Mouse (Mus musculus) c-Kit-positive CD71-positive TER-119-positive erythroid progenitor cells, embryonic 14.5 days (primary cell): ENCODE results near the gene Tent4a.
"Not testable (repeated sequence)": the region's sequence is repeated elsewhere in the genome, so short reads cannot be mapped to it uniquely, and the experiment has no call there.

Experiments
- DNase-seq: peaks from one replicate; pipeline ENCODE4 v3.0.0-alpha.2; 2013; ENCODE audit warnings: low spot score

Gene Tent4a

DNA sequence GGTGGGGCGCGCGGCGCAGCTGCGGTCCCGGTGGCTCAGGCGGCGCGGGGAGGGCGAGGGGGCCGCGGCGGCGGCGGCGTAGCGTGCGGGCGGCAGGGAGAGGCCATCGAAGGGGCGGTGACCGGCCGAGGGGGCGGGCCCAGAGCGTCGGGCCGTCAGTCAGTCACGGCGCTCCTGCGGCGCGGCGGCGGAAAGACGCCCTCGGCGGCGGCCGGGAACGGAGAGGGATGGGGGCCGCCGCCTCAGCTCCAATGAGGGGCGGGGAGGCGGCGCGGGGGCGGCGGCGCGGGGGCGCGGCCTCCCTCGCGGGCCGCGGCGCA is at the start of gene Tent4a:
Gene Tent4a, minus strand, starts transcription at position 284 of the 320 bp plus-strand sequence.
- no peak for DNase-seq

DNA sequence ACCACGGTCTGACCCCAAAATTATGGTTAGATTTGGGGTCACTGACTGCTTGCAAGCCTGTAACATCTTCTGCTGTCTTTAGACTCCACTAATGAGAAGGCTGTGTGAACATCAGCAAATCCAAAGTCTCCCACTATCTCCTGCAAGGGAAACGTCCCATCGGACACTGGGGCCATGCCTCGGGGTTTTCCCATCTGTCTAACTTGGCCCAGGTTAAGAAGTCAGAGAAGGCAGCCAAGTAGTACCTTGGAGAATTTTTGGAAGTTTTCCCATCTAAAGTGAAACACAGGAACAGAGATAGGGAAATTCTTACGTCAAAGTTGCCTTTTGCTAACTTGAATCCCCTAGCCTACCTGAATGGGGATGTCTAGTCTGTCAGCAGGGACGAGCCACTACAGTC is 49.2 kb upstream of the Tent4a start:
- no peak for DNase-seq

DNA sequence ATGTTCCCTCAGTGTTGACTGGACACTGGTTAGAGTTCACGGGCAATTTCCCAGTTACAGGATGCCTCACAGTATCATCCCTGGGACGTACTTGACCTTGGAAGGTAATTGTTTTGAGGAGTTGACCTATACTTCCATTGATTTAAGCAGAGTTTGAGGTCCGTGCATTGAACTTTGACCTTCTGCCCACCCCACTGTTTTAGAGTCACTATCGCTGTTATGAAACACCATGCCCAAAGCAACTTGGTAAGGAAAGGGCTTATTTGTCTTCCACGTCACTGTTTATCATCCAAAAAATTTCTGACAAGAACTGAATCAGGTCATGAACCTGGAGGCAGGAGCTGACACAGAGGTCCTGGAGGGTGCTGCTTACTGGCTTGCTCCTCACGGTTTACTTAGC is 48.0 kb upstream of the Tent4a start:
- DNase-seq = no peak

DNA sequence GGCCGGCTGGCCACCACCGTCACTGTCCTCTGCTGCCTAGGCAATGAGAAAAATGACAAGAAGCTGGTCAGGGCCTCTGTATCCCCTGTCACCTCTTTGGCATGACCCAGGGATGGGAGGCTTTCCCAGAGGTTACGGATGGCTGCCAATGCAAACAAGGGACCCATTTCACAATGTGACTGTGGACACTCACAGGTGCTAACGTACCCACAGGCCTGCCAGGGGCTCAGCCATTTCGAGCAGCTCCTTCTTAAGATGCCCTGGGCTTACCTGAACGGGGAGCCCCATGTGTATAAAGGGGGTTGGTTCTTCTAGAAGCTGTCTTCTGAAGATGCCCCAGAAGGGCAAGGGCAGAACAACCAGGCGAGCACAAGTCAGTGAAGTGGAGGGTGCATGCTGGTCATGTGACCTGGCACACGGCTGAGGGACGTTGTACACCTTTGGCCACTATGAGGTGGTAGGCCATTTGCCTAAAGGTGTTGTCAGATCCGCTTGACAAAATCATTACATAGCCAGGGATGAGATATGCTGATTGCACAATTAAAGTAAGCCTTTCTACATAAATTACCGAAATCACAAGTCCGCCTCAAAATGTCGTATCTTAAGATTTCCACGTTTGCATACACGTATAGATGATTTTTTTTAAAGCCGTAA is 42.9 kb upstream of the Tent4a start:
- no peak for DNase-seq

DNA sequence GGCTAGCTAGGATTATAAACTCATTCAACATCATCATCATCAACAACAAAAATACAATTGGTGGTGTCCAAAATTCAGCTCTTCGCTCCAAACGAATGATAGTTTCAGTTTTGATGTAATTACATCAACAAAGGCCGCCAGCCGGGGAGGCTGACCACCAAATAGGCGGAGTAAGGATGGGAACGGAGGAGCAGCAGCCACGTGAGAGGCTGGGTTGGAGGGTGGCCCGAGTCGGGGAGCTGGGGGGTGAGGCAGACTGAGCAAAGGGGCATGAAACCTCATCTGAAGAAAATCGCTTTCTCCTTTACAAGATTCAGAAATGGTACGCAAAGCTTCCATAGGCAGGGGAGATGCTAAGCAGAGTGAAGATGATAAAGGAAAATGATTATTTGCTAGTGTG is 42.3 kb upstream of the Tent4a start:
- no peak for DNase-seq

DNA sequence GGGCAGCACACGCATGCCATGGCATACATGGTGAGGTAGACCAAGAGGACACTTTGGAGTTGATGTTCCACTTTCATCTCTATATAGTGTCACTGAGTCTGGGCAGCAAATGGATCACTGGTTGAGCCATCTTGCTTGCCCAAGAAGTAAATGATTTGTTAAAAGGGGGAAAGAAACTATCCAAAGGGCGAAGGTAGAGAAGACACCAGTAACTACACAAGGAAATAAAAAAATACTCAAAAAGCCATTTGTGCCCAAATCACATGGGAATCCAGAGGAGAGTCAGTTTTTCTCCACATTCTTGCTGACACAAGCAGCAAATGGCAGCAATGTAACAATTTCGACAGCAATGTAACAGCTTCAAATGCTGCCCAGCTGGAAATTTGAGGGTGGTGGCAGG is 38.2 kb upstream of the Tent4a start:
- no peak for DNase-seq

DNA sequence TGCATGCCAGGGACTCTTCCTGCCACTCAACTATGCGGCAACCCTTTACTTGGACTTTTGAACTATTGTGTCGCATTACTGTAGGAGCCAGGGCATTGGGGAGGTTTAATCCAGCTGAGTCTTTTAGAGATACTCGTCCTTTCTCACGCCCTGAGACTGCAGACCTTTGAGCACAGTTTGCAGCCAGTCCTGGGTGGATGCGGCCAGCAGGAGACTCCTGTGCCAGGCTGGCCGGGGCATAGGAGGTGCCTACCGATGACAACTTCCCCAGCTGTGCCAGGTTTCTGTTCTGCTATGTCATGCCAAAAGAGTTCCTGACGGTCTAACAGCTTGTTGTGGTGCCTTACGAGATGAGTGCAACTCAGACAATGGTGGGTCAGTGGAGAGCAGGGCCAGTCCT is 34.8 kb upstream of the Tent4a start:
- DNase-seq = no peak

DNA sequence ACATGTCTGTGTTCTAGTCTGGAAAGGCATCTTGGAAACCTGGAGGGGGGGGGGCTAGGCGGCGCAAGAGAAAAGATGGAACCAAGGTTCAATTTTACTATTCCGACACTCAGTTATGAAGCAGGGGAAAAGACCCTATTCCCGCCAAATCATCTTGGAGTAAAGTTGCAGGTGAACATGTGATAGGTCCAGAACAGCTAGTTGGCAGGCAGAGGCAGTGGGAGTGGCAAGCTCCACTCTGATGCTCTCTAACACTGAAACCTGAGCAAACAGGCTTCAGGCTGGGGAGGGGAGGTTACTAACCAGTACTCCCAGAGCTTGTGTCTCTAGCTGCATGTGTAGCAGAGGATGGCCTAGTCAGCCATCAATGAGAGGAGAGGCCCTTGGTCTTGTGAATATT is 31.0 kb upstream of the Tent4a start:
- DNase-seq = not testable (repeated sequence)

DNA sequence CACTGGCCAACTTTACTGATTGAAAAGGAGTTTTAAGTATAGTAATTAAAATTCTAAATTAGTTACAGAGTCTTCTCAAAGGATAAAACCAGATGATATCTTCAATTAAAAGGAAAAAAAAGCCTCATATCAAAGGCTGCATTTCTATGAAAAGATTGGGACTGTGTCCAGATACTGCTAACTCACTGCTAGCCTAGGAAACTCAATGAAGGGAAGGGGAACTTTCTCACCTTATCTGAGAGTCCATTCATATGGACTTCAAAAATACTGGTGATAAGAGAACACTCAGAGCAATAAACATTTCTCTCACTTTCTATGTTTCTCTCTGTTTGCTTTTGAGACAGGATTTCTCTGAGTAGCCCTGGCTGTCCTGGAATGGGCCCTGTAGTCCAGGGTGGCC is 30.2 kb upstream of the Tent4a start:
- DNase-seq = no peak

DNA sequence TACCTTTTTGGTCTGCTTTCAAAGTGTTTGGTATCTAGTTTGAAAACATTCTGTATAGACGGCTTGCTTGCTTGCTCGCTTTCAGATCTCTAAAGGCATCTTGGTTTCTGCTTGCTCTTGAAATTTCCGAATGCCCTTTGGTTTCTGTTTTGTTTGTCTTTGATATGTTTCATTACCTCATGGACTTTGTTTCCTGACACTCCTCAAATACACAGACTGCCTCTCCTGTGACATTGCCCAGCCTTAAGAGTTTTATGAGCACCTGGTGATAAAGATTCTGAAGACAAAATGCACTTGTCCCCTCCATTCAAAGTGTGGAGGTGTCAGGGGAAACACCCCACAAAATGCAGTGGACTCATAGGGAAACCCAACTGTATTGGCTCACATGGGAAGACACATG is 29.5 kb upstream of the Tent4a start:
- DNase-seq = no peak

DNA sequence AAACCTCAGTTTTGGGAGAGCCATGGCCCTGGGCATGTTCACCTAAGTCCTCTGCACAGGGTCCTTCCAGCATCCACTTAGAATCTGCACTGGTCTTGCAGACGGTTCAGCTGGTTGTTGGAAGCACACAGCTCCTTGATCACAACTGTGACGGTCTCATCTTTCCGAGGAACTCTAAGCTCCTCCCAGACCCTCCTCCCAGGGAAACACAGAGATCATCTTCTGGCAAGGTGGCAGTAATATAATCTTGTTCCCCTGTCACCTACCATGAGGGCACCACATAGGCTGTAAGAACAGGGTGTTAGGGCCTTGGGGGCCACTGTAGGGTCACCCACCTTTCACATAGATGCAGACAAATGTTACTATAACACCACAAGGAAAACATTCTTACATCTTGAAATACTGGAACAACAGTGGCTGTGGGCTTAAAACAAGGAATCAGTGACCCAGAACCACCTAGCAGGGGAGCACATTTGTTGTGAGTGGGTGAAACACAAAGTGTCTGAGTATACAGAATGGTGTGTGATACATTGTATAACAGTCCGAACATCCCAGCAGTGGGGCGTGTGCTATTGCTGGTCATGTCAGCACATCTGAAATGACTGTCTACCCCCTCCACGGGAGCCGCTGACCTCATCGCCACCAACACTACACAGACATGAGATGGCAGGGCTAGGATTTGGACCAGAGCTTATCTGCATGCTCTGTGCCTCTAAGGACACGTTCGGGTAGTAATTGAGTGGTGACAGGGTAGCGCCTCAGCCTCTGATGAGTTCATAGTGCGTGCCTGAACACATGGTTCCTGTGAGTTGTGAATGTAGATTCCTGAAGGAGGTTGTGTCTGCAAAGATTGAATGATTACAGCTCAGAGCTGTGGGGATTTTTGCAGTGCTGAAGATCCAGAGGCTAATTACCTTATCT is 28.5 kb upstream of the Tent4a start:
- DNase-seq = no peak

DNA sequence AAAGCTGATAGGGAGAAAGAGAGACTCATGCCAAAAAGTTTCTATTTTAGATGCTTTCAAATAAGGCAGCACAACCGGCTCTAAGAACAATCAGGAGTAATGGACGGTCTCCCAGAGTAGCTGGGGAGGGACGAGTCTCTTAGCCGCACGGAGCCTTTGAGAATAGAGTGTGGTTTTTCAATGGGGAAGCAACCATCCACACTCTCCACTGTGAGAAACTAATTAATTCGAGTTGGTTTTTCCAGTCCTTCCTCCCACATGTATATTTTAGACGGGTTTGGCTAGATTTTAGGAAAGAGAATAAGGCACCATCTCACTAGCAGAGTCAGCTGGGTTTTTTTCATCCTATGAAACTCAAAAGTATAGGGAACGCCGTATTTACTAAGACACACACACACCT is 27.6 kb upstream of the Tent4a start:
- no peak for DNase-seq

DNA sequence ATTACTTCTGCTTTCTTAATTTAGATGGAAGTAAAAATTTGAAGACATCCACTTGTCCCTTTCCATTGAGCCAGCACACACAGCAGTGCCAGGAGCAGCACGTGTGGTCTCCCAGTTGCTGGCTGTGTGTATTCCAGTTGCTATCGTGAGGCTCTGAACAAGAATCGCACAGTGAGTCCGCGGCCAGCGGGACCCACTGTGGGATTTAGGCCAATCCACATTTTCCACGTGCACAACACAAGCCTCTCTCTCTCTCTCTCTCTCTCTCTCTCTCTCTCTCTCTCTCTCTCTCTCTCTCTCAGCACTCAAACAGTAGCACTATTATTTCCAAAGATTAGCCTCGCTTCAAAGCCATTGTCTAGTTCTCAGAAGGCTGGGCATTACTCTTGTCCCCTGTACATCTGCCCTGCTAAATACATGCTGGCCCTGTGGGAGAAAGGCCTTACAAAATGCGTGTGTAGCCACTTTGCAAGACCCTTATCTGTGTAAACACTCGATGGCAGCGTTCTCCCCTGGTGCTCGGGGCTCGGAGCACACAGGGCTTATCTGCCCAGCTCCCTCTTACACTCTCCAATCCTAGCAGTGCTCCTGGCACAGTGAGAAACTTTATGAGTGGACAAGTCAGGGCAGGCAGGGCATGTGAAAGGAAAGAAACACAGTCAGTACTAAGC is 25.0 kb upstream of the Tent4a start:
- no peak for DNase-seq

DNA sequence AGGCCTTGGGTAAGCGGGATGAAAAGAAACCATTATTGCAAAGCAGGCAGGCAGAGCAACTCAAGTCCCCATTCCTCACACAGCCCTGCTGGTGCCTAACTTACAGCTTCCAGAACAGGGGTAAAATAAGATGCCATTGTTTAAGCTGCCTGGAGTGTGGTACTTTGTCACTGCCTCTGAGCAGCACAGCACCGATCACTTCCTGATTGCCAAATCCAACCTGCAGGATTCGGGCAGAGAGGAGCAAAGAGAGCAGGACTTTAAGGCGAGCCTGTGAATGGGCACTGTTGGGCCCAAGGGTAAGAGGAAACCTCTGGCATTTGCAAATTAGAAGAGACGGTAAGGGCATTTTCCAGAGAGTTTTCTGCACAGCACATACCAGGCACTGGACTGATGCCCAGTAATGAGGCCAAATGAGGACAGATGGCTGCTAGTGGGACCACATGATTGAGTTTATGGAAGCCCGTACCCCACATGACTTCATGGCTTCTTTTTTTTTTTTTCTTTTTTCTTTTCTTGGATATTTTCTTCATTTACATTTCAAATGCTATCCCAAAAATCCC is 23.8 kb upstream of the Tent4a start:
- DNase-seq = no peak

DNA sequence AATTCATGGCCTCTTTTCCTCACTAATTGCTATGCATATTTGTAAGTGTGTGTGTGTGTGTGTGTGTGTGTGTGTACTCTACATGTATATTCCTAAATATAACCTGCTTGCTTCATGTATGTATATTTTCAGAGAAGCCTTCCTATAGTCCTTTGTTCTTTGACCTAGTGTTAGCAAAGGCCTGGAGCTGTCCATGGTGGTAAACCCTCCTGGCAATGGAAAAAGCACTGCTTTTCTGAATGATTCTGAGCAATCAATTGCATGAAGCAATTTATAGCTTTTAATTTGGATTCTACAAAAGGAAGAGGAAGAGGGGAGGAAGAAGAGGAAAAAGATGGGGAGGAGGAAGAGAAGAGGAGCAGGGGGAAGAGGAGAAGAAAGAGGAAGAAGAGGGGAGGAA is 22.3 kb upstream of the Tent4a start:
- DNase-seq = no peak

DNA sequence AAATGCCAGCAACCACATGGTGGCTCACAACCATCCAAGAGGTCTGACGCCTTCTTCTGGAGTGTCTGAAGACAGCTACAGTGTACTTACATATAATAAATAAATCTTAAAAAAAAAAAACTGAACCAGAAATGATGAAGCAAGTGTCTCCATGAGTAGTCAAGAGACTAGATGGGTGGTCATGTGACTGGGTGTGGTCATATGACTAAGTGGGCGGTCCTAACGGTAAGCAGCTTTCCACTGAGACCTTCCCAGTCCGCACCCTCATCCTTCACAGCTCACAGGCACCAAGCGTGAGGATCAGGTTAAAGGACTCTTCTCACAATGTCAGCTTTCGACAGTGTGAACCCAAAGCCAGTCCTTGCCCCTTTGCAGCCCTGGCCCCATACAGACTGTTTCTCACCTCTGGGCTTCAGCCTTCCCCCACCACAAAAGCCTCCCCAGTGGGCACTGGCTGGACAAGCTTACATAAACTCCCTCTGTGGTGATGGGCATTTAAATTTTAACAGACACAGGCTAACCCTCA is 21.6 kb upstream of the Tent4a start:
- no peak for DNase-seq

DNA sequence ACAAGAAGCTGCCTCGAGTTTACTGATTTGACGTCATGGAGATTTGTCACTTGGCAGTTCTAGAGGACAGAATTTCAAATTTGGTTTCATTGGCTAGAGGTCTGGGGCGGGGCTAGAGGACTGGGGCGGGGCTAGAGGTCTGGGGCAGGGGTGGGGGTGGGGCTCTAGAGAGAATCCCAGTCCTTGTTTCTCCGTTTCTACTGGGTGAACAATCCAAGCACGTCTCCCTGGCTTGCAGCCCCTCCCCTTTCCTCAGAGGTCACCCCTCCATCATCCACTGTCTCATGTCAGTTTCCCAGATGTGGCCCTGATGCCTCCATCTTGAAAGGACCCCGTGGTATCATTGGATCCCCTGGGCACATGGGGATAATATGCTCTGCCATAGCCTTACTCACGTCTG is 20.6 kb upstream of the Tent4a start:
- DNase-seq = no peak

DNA sequence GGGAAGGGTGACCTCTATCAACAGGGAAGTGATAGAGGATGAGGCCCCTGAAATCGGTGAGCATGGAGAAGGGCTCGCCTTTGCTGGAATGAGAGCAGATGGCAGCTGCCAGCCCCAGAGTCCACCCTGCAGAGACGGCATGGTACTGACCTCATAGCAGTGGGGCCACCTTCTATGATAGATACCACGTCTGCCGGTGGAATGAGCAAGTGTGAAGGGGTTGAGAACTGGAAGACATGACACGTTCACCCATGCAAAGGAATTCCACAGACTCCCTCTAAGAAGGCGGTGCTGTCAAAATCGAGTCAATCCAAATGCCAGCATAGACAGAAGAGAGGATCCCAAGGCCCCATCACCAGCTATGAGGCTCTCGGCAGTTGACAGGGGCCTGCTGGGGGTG is 19.8 kb upstream of the Tent4a start:
- DNase-seq = no peak

DNA sequence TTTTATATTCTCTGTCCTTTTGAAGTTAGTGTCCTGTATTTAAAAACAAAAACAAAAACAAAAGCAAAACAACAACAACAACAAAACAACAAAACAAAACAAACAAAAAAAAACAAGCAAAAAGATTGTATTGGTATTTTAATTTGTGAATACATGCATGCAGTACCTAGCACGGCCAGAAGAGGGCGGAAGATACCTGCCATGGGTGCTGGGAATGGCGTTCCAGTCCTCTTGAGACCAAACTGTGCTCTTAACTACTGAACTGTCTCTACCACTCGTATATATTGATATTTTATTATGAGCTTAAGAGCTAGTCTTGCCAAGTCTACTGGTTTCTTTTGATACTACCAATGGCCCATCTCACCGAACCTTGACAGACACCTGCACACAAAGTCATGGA is 18.6 kb upstream of the Tent4a start:
- DNase-seq = no peak

DNA sequence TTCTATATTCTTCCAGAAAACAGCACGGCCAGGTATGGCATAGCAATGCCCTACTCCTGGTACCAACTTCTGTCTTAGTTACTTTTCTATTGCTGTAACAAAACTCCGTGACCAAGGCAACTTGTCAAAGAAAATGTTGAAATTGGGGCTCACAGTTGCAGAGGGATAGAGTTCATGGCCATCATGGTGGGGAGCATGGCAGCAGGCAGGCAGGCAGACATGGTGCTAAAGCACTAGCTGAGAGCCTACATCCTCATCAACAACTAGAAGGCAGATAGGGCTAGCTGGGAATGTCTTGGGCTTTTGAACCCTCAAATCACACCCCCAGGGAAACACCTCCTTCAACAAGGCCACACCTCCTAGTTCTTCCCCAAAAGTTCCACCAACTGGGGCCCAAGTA is 16.4 kb upstream of the Tent4a start:
- no peak for DNase-seq

DNA sequence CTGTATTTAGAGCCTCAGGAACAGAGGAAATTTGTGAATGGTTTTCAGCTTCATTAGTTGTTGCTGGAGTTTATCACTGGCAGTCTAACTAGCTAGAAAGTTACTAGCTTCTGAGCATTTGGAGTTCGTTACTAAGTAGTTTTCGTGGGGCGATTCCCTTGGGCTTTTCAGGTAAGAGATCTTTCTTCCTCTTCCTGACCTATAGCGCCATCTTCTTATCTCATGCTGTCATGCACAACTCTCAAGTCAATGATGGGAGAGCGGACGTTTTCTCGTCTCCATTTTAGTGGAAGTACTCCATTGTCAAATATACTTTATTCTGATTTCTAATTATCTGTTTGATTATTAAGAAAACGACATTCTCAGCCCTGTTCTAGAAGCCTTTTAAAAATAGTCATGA is 15.6 kb upstream of the Tent4a start:
- no peak for DNase-seq

DNA sequence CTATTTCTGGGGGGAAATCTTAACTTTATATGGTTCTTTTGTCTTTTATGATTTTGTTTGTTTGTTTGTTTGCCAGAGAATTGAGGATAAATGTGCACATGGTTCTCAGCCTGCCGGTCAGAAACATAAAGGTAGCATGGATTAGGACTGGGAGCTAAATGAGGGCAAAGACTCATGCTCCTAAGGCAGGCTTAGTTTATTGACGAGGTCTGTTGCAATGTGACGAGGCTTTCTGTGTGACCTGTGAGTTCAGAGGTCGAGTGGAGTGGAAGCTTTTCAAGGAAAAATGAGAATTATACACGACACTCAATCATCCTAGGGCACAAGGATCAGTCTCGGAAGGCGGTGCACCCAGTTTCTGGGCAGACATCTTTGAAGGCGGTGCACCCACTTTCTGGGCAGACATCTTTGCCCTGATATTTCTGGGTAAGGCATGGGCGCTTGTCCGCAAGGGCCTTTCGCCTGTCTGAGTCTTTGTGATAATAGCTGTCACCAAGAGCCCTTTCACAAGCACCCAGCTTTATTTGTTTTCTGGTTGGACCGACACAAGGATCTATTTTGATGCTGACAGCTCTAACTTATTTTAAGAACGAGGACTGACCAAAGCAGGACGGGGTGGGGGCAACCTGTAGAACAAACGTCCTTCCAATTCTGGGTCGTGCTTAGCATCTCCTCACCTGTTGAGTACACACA is 13.2 kb upstream of the Tent4a start:
- no peak for DNase-seq
